Comparison of ENCODE assay signal across 7 mouse cellular contexts in genomic region chrX:20662716-20663443, GRCm38 (mm10). TPM values are rescaled to one million over a fixed set of nuclear protein-coding genes. Genes with fewer than 3 reads are reported as not detected.
DNase-seq lines count a peak whose midpoint lies in the region; ATAC-seq lines count a peak whose summit lies in the region.

No protein-coding gene starts in this region.

- peak overlapping the region; percentile 63 for H3K4me2 ChIP-seq in intestine, embryonic 15.5 days (replicated peaks)

- H3K9me3 ChIP-seq in intestine, embryonic 15.5 days, result no peaks in the 10 kb centered on the region
- H3K9me3 ChIP-seq in midbrain, embryonic 10.5 days (replicated peaks), result no peaks in the 10 kb centered on the region; the same call in 1 of the 2 replicates

- H3K27me3 ChIP-seq in intestine, embryonic 15.5 days (replicated peaks), result no peaks in the 10 kb centered on the region
- H3K27me3 ChIP-seq in midbrain, embryonic 10.5 days (ENCODE audit: low read depth, poor library complexity, severe bottlenecking), result no peaks in the 10 kb centered on the region

- peak overlapping the region; percentile 58 for H3K4me3 ChIP-seq in intestine, embryonic 15.5 days (replicated peaks)
- H3K4me3 ChIP-seq in midbrain, embryonic 10.5 days, result peak overlapping the region; percentile 69

- H3K9ac ChIP-seq in intestine, embryonic 15.5 days, result peak overlapping the region; percentile 67

- intact Hi-C loops in left cerebral cortex, postnatal 25 days (cut with DNase I), result loop anchor here (1.0 to 10.0 kb wide), 4 partner anchors 26 to 282 kb away; no protein-coding TSS in a partner anchor

- ATAC-seq in intestine, embryonic 15.5 days, result peak; percentile 90

- DNase-seq in adrenal gland, adult 18-20 months (ENCODE audit: low spot score in 2 of 2), result peak; percentile 70 to 71
- peak; percentile 94 for DNase-seq in embryo, embryonic 11 days
- DNase-seq in gastrocnemius, postnatal 25 days, result peak; percentile 78
- DNase-seq in left cerebral cortex, postnatal 25 days (ENCODE audit: low spot score in 2 of 2), result peak; percentile 82 to 93
- peak; percentile 86 for DNase-seq in midbrain, embryonic 10.5 days (ENCODE audit: low spot score)
- DNase-seq in right cerebral cortex, postnatal 4 days, result peak; percentile 70

- peak overlapping the region; percentile 44; the same call in 1 of the 2 replicates for H3K27ac ChIP-seq in intestine, embryonic 15.5 days
- peak overlapping the region; percentile 91 for H3K27ac ChIP-seq in midbrain, embryonic 10.5 days (replicated peaks)

- H3K4me1 ChIP-seq in intestine, embryonic 15.5 days (replicated peaks), result no peaks in the 10 kb centered on the region
- H3K4me1 ChIP-seq in midbrain, embryonic 10.5 days, result peaks cover 18% of the 10 kb centered on the region

- 20% methylated on average over 26 of the region's 28 CpGs for WGBS in intestine, embryonic 15.5 days
- WGBS in midbrain, embryonic 10.5 days, result 22% methylated on average over 28 of the region's 28 CpGs

- no peaks in the 10 kb centered on the region for H3K36me3 ChIP-seq in intestine, embryonic 15.5 days
- H3K36me3 ChIP-seq in midbrain, embryonic 10.5 days, result peaks cover 33% of the 10 kb centered on the region

RNA-seq across cellular contexts. Expression of gene Uba1, which starts 4.8 kb away (rescaled TPM):
- 100 to 1,000 TPM; 372 to 497 TPM for total RNA-seq in adrenal gland, adult 18-20 months (2021)
- total RNA-seq in gastrocnemius, postnatal 25 days (2021), result 100 to 1,000 TPM; 134 to 145 TPM
- 176 and 185 TPM in 2 replicates for polyA plus RNA-seq in intestine, embryonic 15.5 days (2015; fragmentation: Nextera tagmentation; extraction: Ambion mirVana)
- total RNA-seq in left cerebral cortex, postnatal 25 days (2021), result 100 to 1,000 TPM; 338 to 343 TPM
- 261 and 308 TPM in 2 replicates for polyA plus RNA-seq in midbrain, embryonic 10.5 days (2016; fragmentation: Nextera tagmentation; extraction: Ambion mirVana)

RNA-seq across cellular contexts. Expression of gene Cdk16, which starts 24.9 kb away (rescaled TPM):
- 100 to 1,000 TPM; 154 to 171 TPM for total RNA-seq in adrenal gland, adult 18-20 months (2021)
- total RNA-seq in gastrocnemius, postnatal 25 days (2021), result 100 to 1,000 TPM; 124 to 132 TPM
- 102 and 104 TPM in 2 replicates for polyA plus RNA-seq in intestine, embryonic 15.5 days (2015; fragmentation: Nextera tagmentation; extraction: Ambion mirVana)
- total RNA-seq in left cerebral cortex, postnatal 25 days (2021), result 100 to 1,000 TPM; 282 to 311 TPM
- 117 and 129 TPM in 2 replicates for polyA plus RNA-seq in midbrain, embryonic 10.5 days (2016; fragmentation: Nextera tagmentation; extraction: Ambion mirVana)

RNA-seq across cellular contexts. Expression of gene Usp11, which starts 40.8 kb away (rescaled TPM):
- 10 to 100 TPM; 26.7 to 30.0 TPM for total RNA-seq in adrenal gland, adult 18-20 months (2021)
- 1 to 10 TPM; 1.1 to 1.5 TPM for total RNA-seq in gastrocnemius, postnatal 25 days (2021)
- polyA plus RNA-seq in intestine, embryonic 15.5 days (2015; fragmentation: Nextera tagmentation; extraction: Ambion mirVana), result 27.9 and 28.4 TPM in 2 replicates
- total RNA-seq in left cerebral cortex, postnatal 25 days (2021), result 100 to 1,000 TPM in 1 of 2 experiments, 10 to 100 TPM in 1; 99.6 to 110 TPM
- polyA plus RNA-seq in midbrain, embryonic 10.5 days (2016; fragmentation: Nextera tagmentation; extraction: Ambion mirVana), result 66.8 and 80.9 TPM in 2 replicates

RNA-seq across cellular contexts. Expression of gene Ndufb11, which starts 45.5 kb away (rescaled TPM):
- total RNA-seq in adrenal gland, adult 18-20 months (2021), result 100 to 1,000 TPM; 330 to 353 TPM
- 100 to 1,000 TPM; 429 TPM for total RNA-seq in gastrocnemius, postnatal 25 days (2021)
- polyA plus RNA-seq in intestine, embryonic 15.5 days (2015; fragmentation: Nextera tagmentation; extraction: Ambion mirVana), result 251 and 275 TPM in 2 replicates
- 100 to 1,000 TPM; 148 to 158 TPM for total RNA-seq in left cerebral cortex, postnatal 25 days (2021)
- polyA plus RNA-seq in midbrain, embryonic 10.5 days (2016; fragmentation: Nextera tagmentation; extraction: Ambion mirVana), result 185 and 187 TPM in 2 replicates

RNA-seq across cellular contexts. Expression of gene Rbm10, which starts 45.6 kb away (rescaled TPM):
- 10 to 100 TPM; 37.6 to 38.5 TPM for total RNA-seq in adrenal gland, adult 18-20 months (2021)
- total RNA-seq in gastrocnemius, postnatal 25 days (2021), result 10 to 100 TPM; 11.4 to 11.8 TPM
- polyA plus RNA-seq in intestine, embryonic 15.5 days (2015; fragmentation: Nextera tagmentation; extraction: Ambion mirVana), result 52.7 and 57.8 TPM in 2 replicates
- total RNA-seq in left cerebral cortex, postnatal 25 days (2021), result 10 to 100 TPM; 45.5 to 48.6 TPM
- polyA plus RNA-seq in midbrain, embryonic 10.5 days (2016; fragmentation: Nextera tagmentation; extraction: Ambion mirVana), result 104 and 107 TPM in 2 replicates

Comparison
In these comparisons a context has a peak if more than half of its experiments do, and no peak if none do; other contexts are left out.
1. Peak in every context shown above with its lines: DNase-seq, ATAC-seq, H3K4me3 ChIP-seq and H3K27ac ChIP-seq.
2. RNA of gene Usp11, which starts 40.8 kb away (total RNA-seq): 99.6 to 110 TPM in left cerebral cortex, postnatal 25 days and 26.7 to 30.0 TPM in adrenal gland, adult 18-20 months; 1.1 to 1.5 TPM in gastrocnemius, postnatal 25 days; every median in the first group is over 10 times any median in the second.